Mouse (Mus musculus) megakaryocyte, embryonic 14.5 days (primary cell): ENCODE results near the gene Hcfc1. TPM values are rescaled to one million over a fixed set of nuclear protein-coding genes. Genes with fewer than 3 reads are reported as not detected.
A peak's percentile ranks its signal among the peaks of the same experiment; 100 is the strongest.

Source experiments
- H3K27me3 ChIP-seq: replicated peaks from 2 replicates; pipeline ENCODE3; 2012; ENCODE audit warnings: inconsistent platforms
- H3K36me3 ChIP-seq: replicated peaks from 2 replicates; pipeline ENCODE3; 2012; ENCODE audit warnings: low read length, inconsistent platforms, mixed read lengths
- H3K4me1 ChIP-seq: 2 replicates; pipeline ENCODE4 v1.6.1; 2012; ENCODE audit warnings: inconsistent platforms
- H3K4me3 ChIP-seq: replicated peaks from 2 replicates; pipeline ENCODE3; 2012; ENCODE audit warnings: moderate library complexity, mild to moderate bottlenecking, inconsistent platforms
- H3K9me3 ChIP-seq: 2 replicates; pipeline ENCODE4 v1.6.1; 2012; ENCODE audit warnings: inconsistent platforms
- FLI1 ChIP-seq: IDR thresholded peaks from 2 replicates; pipeline ENCODE4 v1.6.1; 2012; ENCODE audit warnings: low read length, inconsistent platforms, mixed read lengths
- GATA1 ChIP-seq: IDR thresholded peaks from 3 replicates; pipeline ENCODE4 v1.6.1; 2012; ENCODE audit warnings: mixed read lengths, low read length, inconsistent platforms, borderline replicate concordance
- polyA plus RNA-seq: library from polyadenylated mRNA; stranded (reverse); fragments of >175 nt; gene quantifications from 2 replicates; pipeline ENCODE4 v1.2.3, GENCODE M21; 2012; ENCODE audit warnings: low replicate concordance; ENCODE audit not compliant: insufficient read depth

Hcfc1 gene
- polyA plus RNA-seq, 1 experiment: 58.4 TPM

DNA sequence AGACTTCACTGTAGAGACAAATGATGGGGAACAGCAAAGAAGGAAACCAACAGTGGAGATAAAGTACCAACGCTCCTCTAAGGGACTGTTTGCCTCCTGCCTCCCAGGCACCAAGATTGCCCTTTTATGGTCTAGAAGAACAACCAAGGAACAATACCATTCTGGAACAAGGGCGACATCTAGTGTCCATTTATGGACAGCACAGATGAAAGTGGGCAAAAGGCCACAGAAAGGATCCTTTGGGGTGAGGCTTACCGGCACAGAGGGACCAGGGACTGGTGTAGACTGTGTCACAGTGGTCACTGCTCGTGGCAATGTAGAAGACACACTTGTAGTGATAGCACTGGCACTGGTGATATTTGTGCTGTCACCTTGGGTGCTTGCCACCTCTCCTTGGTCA, 17.5 kb downstream of the Hcfc1 start:
- Histone ChIP-seq H3K27me3 (peaks cover 37% of the 10 kb centered on the region), H3K36me3 (peaks cover 99% of the 10 kb centered on the region), H3K9me3 (no peaks in the 10 kb centered on the region), H3K4me1 (peaks cover 40% of the 10 kb centered on the region), H3K4me3 (peak overlapping the region; percentile 29)
- no peak for TF ChIP-seq GATA1
- TF ChIP-seq FLI1: no peak

DNA sequence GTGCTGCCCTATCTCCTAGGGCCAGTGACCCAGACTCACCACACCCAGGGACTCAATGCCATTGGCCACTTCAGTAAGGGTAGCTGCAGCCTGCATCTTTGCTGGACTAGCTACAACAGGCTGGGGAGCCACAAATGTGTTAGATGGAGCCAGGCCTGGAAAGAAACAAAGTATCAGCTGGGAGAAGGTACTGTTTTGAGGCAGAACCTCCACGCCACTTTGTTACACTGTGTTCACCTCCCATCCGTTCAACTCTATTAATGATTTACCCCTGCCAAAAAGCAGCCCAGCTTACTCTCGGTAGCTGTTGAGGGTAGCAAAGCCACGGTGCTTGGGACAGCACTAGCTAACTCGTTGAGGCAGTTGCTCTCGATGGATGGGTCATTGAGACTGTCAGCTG, 19.3 kb downstream of the Hcfc1 start:
- TF ChIP-seq FLI1: no peak
- TF ChIP-seq GATA1: no peak
- Histone ChIP-seq H3K36me3 (peaks cover 99% of the 10 kb centered on the region), H3K4me1 (peaks cover 43% of the 10 kb centered on the region)

DNA sequence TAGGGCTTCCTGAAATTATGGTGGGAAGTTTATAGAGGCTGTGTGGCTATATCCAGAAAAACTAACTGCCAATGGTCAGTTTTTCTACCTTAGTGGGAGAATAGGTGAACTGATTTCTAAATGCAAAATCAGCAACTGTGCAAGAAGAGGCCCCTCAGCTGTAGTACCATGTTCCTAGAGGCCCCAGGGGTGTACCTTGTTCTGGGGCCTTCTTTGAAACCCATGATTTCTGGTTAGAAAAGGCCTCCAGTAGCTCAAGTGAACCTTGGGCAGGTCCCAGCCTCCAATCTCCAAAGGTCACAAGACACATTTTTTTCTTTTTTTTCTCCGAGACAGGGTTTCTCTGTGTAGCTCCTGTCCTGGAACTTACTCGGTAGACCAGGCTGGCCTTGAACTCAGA, 23.9 kb downstream of the Hcfc1 start:
- Histone ChIP-seq H3K4me3 (no peak overlapping the region), H3K36me3 (peaks cover 66% of the 10 kb centered on the region), H3K9me3 (no peaks in the 10 kb centered on the region), H3K27me3 (peaks cover 8% of the 10 kb centered on the region), H3K4me1 (peaks cover 18% of the 10 kb centered on the region)
- TF ChIP-seq FLI1: no peak
- no peak for TF ChIP-seq GATA1

More for the DNA sequence above, 19.3 kb downstream of the Hcfc1 start:
- Histone ChIP-seq H3K27me3 (peaks cover 31% of the 10 kb centered on the region), H3K9me3 (no peaks in the 10 kb centered on the region), H3K4me3 (no peak overlapping the region)

DNA sequence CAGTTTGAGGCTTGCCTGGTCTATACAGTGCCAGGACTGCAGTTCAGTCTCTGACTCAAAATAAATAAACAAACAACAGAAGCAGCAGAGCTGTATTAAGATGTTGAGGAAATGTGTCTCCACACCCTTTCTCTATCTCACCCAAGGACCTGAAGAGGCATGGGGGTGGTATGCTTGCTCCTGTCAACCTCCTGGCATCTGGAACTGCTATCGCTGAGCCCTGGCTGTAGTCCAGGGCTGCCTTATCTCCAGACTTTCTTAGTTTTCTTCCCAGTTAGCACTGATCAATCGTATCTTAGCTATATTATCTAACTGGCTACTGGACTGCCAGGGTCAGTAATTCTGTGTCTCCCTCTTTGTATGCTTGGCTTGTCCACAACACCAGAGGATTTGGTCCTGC, 24.3 kb downstream of the Hcfc1 start:
- Histone ChIP-seq H3K9me3 (no peaks in the 10 kb centered on the region), H3K4me3 (no peak overlapping the region), H3K36me3 (peaks cover 61% of the 10 kb centered on the region), H3K27me3 (peaks cover 8% of the 10 kb centered on the region), H3K4me1 (peaks cover 13% of the 10 kb centered on the region)
- TF ChIP-seq FLI1: no peak
- TF ChIP-seq GATA1: no peak

GRCm38 (mm10) chrX:73931871-73932270, 34.3 kb downstream of the Hcfc1 start:
- Histone ChIP-seq H3K4me3 (no peak overlapping the region), H3K27me3 (peaks cover 15% of the 10 kb centered on the region), H3K36me3 (peaks cover 27% of the 10 kb centered on the region), H3K9me3 (no peaks in the 10 kb centered on the region), H3K4me1 (peaks cover 30% of the 10 kb centered on the region)
- TF ChIP-seq FLI1: no peak
- TF ChIP-seq GATA1: no peak

DNA sequence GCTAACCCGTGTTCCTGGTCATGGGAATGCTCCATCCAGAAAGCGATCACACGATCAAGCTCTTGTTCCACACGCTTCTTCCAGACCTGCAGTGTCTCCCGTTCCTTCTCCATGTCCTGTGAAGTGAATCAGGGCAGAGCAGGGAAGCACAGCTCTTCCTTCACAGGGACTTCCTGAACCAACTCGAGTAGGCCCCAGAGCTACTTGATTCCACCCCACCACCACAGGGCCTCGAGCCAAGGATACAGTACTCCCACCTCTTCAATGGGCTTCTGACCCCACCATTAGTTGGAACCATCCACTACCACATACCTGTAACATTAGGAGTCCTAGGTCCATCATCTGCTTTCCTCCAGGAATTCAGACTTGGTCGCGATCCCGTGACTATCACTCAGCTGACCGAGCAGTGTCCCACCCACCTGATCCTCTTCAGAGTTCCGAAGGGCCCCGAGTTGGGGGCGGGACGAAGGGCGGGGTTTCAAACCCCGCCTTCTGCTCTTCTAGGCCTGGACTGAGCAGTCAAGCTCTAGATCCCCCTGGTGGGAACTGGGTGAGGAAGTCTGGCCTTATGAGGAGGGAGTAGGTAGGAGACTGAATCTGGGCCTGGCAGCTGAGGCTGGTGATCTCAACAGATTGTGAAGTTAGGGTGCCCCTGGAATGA, 35.6 kb downstream of the Hcfc1 start, which contains the start of gene Renbp:
Renbp (minus strand) TSS at position 449 of the 661 bp plus-strand sequence.
- Histone ChIP-seq H3K36me3 (peaks cover 36% of the 10 kb centered on the region), H3K4me1 (peaks cover 30% of the 10 kb centered on the region), H3K27me3 (peaks cover 20% of the 10 kb centered on the region), H3K9me3 (no peaks in the 10 kb centered on the region), H3K4me3 (peak within 1 kb of the TSS; percentile 91)
- no peak for TF ChIP-seq FLI1
- no peak for TF ChIP-seq GATA1

GRCm38 (mm10) chrX:73922550-73922882, 43.6 kb downstream of the Hcfc1 start:
- Histone ChIP-seq H3K4me1 (peaks cover 31% of the 10 kb centered on the region), H3K4me3 (peak overlapping the region; percentile 95), H3K9me3 (peaks cover 11% of the 10 kb centered on the region; the same call in 1 of the 2 replicates), H3K27me3 (peaks cover 20% of the 10 kb centered on the region), H3K36me3 (peaks cover 46% of the 10 kb centered on the region)
- TF ChIP-seq GATA1: no peak
- no peak for TF ChIP-seq FLI1

- Histone ChIP-seq H3K4me1 (peaks cover 36% of the 10 kb centered on the region), H3K4me3 (peak within 1 kb of the TSS; percentile 95), H3K9me3 (peaks cover 11% of the 10 kb centered on the region; the same call in 1 of the 2 replicates), H3K36me3 (peaks cover 48% of the 10 kb centered on the region), H3K27me3 (peaks cover 23% of the 10 kb centered on the region)
- TF ChIP-seq FLI1 (no peak), GATA1 (no peak)
Measured at GRCm38 (mm10) chrX:73921823-73922549, 44.2 kb downstream of the Hcfc1 start, which contains the start of the genes Arhgap4 and Naa10. TSS of gene Arhgap4 (minus strand) at chrX:73921870. TSS of gene Naa10 (minus strand) at chrX:73921944.

DNA sequence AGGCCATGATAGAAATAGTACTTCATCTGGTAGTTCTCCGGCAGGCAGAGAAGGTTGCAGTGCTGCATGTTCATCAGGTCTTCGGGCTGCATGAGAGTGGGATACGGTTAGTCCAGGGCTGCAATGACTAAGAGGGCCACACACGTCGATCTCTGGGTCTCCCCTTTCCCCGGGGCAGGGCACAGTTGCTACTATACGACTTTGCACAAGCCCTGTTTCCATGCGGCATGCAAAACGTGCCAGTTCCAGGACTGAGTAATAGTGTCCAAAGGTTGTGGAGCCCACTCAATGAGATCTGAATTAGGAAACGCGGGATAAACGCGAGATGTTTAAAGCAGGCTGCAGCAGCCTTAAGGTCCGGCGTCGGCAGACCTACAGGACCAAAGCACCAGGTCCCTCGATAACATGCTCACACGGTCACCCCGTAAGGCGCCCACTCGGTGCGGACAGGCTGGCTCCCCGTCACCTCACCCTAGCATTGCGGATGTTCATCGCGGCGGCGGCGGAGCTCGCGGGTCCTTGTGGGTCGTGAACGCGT, 44.8 kb downstream of the Hcfc1 start:
- TF ChIP-seq GATA1: no peak
- TF ChIP-seq FLI1: no peak
- peaks cover 48% of the 10 kb centered on the region for H3K36me3 ChIP-seq
- peaks cover 38% of the 10 kb centered on the region for H3K4me1 ChIP-seq
- H3K27me3 ChIP-seq: peaks cover 23% of the 10 kb centered on the region
- H3K9me3 ChIP-seq: peaks cover 11% of the 10 kb centered on the region; the same call in 1 of the 2 replicates
- H3K4me3 ChIP-seq: peak overlapping the region; percentile 95

DNA sequence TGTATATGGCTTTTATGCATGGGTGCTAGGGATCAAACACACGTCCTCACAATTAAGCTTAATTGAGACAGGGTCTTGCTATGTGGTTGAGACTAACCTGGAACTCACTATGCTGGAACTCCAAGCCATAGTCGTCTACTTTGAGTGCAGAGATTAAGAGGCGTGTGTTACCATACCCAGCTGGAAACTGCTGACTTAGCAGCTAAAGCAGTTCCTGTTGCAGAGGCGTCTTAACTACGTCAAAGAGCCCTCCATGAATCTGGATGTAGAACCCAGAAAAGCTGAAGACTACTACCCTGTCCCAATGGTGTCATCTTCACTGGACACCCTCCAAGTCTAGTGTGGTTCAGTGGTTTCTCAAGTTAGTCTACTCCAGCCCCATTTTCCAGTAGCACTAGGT, 47.5 kb downstream of the Hcfc1 start:
- peaks cover 11% of the 10 kb centered on the region; the same call in 1 of the 2 replicates for H3K9me3 ChIP-seq
- H3K36me3 ChIP-seq: peaks cover 33% of the 10 kb centered on the region
- TF ChIP-seq GATA1 (no peak), FLI1 (no peak)
- H3K27me3 ChIP-seq: peaks cover 19% of the 10 kb centered on the region
- peaks cover 51% of the 10 kb centered on the region for H3K4me1 ChIP-seq
- H3K4me3 ChIP-seq: no peak overlapping the region
